Mouse (Mus musculus) heart, embryonic 15.5 days (tissue): ENCODE measurements at regions not wholly inside any gene's neighbourhood (a gene's known extent, or its start where the extent isn't known, plus 50 kb on each side); places are given as distances from the start of the nearest gene placed in this dataset.

Experiments used
- ATAC-seq: fragments of 200-750 bp; cut with Nextera tagmentation; replicated peaks from 2 replicates; pipeline ENCODE4 v1.8.0; 2017; ENCODE audit warnings: low read depth, moderate TSS enrichment; ENCODE audit not compliant: insufficient number of reproducible peaks, insufficient read depth, low FRiP score
- H3K27ac ChIP-seq: fragments of 300-500 bp; sonication (generic); 2 replicates; pipeline ENCODE4 v1.5.1; 2015; ENCODE audit warnings: mild to moderate bottlenecking, inconsistent platforms
- H3K27me3 ChIP-seq: fragments of 300-500 bp; sonication (generic); 2 replicates; pipeline ENCODE4 v1.6.1; 2015; ENCODE audit warnings: inconsistent platforms
- H3K36me3 ChIP-seq: fragments of 300-500 bp; sonication (generic); 2 replicates; pipeline ENCODE4 v1.6.1; 2015; ENCODE audit warnings: mild to moderate bottlenecking, inconsistent platforms
- H3K4me1 ChIP-seq: fragments of 300-500 bp; sonication (generic); replicated peaks from 2 replicates; pipeline ENCODE4 v1.6.1; 2015; ENCODE audit warnings: inconsistent platforms
- H3K4me2 ChIP-seq: fragments of 300-500 bp; sonication (generic); 2 replicates; pipeline ENCODE4 v1.6.1; 2015; ENCODE audit warnings: inconsistent platforms, mild to moderate bottlenecking, moderate library complexity
- H3K4me3 ChIP-seq: fragments of 300-500 bp; sonication (generic); 2 replicates; pipeline ENCODE4 v1.5.1; 2015; ENCODE audit warnings: mild to moderate bottlenecking, inconsistent platforms
- H3K9ac ChIP-seq: fragments of 300-500 bp; sonication (generic); 2 replicates; pipeline ENCODE4 v1.6.1; 2015; ENCODE audit warnings: mild to moderate bottlenecking, inconsistent platforms
- H3K9me3 ChIP-seq: fragments of 300-500 bp; sonication (generic); replicated peaks from 2 replicates; pipeline ENCODE4 v1.6.1; 2016; ENCODE audit warnings: inconsistent platforms
- WGBS: fragments of 180-500 bp; shearing (Covaris S2); methylation state at CpG from one replicate; pipeline ENCODE4 v1.1.7; 2015; ENCODE audit warnings: mixed read lengths; 5-methylcytosine and 5-hydroxymethylcytosine counted together

DNA sequence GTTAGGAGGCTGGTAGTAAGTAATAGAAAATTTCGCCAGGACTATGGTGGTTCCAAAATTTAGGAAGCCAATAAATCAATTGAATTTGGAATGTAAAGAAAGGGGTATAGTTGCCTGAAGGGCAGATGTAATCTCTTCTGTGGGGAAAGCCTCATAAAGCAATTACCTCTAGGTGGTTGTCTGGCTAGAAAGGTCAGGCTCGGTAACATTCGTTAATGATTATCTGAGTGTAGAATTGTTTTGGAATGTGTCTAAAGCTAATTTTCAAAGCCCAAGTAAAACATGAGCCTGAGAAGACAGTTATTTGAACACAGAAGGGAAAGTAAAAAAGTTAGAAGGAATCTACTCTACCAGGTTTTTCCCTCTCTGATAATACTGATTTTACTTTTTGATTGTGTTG is 121.4 kb upstream of the Kitl start:
- Histone ChIP-seq H3K27ac (no peak overlapping the region), H3K4me1 (no peaks in the 10 kb centered on the region), H3K9ac (no peak overlapping the region), H3K9me3 (no peaks in the 10 kb centered on the region), H3K27me3 (no peaks in the 10 kb centered on the region), H3K4me3 (no peak overlapping the region), H3K36me3 (no peaks in the 10 kb centered on the region), H3K4me2 (no peak overlapping the region)
- WGBS = 67% methylated on average over 3 of the region's 3 CpGs
- no peak for ATAC-seq

DNA sequence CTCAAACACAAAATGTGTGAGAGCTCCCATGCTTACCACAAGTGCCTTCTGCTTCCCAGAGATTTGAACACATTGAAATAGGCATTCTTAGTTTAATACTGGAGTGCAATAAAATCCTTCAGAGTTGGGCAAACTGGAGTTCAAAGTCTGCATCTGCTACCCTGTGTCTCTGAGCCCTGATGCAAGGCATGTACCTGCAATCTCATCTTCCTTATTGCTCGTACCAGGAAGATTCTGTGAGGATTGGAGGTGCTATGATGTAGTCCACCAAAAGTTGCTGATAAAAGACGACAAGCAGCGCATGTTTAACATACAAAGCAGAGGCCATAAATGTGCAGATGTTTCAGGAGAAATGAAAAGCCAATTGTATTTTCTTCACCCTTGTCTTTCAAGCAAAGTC is 123.5 kb upstream of the Kitl start:
- WGBS = 82% methylated on average over 3 of the region's 3 CpGs
- Histone ChIP-seq H3K36me3 (no peaks in the 10 kb centered on the region), H3K4me1 (no peaks in the 10 kb centered on the region), H3K27me3 (no peaks in the 10 kb centered on the region), H3K4me3 (no peak overlapping the region), H3K9me3 (no peaks in the 10 kb centered on the region), H3K27ac (no peak overlapping the region), H3K4me2 (no peak overlapping the region), H3K9ac (no peak overlapping the region)
- no peak for ATAC-seq

DNA sequence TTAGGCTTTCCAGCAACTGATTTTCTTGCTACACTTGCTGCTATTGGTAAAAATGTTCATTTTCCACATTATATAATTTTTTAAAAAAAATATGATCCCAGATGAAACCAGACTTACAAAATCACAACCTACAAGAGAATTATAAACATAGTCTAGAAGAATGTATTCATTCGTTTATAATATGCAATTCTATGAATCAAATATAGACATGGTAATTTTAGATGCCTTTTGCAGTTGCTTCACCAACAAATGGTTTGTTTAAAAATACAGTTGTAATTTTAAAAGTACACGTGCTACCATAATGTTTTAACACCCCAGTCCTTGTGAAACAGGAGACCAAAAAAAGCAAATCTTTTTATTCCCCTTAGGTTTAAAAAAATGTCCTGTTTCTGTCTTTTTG is 122.4 kb upstream of the Csl start:
- no peak for ATAC-seq
- no peak overlapping the region for H3K27ac ChIP-seq
- no peak overlapping the region for H3K4me2 ChIP-seq
- no peaks in the 10 kb centered on the region for H3K27me3 ChIP-seq
- no peak overlapping the region for H3K4me3 ChIP-seq
- WGBS = 64% methylated on average over 2 of the region's 2 CpGs
- H3K9ac ChIP-seq = no peak overlapping the region
- no peaks in the 10 kb centered on the region for H3K4me1 ChIP-seq
- no peaks in the 10 kb centered on the region for H3K36me3 ChIP-seq
- H3K9me3 ChIP-seq = no peaks in the 10 kb centered on the region

DNA sequence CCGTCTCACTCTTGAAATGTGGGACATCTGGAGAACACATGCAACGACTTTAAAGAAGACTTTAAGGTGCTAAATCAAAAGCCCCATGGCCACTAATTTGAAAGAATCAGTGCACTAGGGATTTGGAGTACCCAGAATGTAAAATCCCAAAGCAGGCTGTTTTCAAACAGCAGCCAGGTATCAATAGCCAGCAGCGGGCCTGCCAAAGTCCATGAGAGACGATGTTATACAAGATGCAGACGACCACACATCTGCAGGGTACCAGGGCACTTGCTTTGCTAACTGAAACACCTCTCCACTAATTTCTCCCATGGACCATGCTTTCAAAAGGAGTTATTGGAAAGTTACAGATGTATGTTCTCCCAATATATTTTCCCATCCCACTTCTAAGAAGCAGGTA is 119.9 kb upstream of the Csl start:
- Histone ChIP-seq H3K4me1 (no peaks in the 10 kb centered on the region), H3K4me3 (no peak overlapping the region), H3K27ac (no peak overlapping the region), H3K4me2 (no peak overlapping the region), H3K9me3 (no peaks in the 10 kb centered on the region), H3K9ac (no peak overlapping the region), H3K36me3 (no peaks in the 10 kb centered on the region), H3K27me3 (no peaks in the 10 kb centered on the region)
- no peak for ATAC-seq
- WGBS = 74% methylated on average over 5 of the region's 5 CpGs

DNA sequence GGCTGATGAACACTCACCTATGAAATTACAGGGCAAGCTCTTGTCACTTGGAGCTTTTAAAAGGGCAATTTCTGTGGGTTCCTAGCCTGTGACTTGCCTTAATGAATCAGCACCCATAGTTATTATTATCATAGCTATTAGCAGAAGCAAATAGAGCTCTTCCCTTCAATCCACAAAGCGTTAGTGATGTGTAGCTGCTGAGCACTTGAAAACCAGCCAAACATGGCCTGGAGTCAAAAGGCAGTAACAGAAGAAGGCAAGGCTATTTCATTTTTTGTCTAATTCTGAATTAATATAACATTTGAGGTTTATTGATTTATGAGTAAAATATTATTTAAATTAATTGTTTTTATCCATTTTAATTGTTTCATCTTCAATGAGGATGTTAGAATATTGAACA is 105.3 kb upstream of the Csl start:
- H3K27me3 ChIP-seq = no peaks in the 10 kb centered on the region
- no peak overlapping the region for H3K9ac ChIP-seq
- 57% methylated on average over 1 of the region's 1 CpGs for WGBS
- H3K27ac ChIP-seq = no peak overlapping the region
- H3K4me2 ChIP-seq = no peak overlapping the region
- H3K4me1 ChIP-seq = no peaks in the 10 kb centered on the region
- ATAC-seq = no peak
- no peaks in the 10 kb centered on the region for H3K36me3 ChIP-seq
- no peak overlapping the region for H3K4me3 ChIP-seq
- no peaks in the 10 kb centered on the region for H3K9me3 ChIP-seq

DNA sequence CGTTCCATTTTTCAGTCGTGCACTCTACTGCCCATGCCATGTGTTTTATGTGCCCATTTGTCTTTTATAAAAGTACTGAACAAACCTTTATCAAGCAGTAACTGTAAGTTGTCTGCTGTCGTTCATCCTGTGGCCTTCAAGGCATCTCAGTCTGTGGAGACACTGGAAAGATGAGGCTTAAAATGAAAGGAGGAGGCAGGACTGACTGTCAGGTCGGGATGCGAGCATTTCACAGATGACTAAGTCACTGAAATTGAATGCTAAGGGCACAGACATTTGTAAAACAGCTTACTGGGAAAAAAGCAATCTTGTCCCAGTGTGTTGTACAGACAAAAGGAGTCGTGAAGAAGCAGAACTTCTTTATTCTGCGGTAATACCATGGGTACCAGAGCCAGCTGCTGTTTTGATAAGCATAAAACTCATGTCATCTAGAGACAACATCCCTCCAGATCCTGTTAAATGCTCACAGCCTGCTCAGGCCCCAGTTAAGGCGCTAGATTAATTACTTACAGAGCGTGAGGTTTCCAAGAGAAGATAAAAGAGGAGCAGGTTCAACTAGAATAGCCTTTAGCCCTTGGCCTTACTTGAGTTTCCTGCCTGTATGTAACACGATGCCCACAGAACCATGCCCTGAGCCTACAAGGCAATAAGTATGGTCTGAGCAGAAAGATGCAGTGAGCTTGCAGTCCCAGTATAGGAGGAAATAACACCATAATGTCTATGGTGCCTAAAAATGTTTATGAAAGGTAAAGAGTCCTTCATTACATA is 101.0 kb upstream of the Csl start:
- H3K4me2 ChIP-seq = no peak overlapping the region
- H3K4me1 ChIP-seq = no peaks in the 10 kb centered on the region
- H3K4me3 ChIP-seq = no peak overlapping the region
- H3K9me3 ChIP-seq = no peaks in the 10 kb centered on the region
- 66% methylated on average over 10 of the region's 10 CpGs for WGBS
- H3K36me3 ChIP-seq = no peaks in the 10 kb centered on the region
- no peak overlapping the region for H3K9ac ChIP-seq
- no peak overlapping the region for H3K27ac ChIP-seq
- H3K27me3 ChIP-seq = no peaks in the 10 kb centered on the region
- ATAC-seq = no peak

DNA sequence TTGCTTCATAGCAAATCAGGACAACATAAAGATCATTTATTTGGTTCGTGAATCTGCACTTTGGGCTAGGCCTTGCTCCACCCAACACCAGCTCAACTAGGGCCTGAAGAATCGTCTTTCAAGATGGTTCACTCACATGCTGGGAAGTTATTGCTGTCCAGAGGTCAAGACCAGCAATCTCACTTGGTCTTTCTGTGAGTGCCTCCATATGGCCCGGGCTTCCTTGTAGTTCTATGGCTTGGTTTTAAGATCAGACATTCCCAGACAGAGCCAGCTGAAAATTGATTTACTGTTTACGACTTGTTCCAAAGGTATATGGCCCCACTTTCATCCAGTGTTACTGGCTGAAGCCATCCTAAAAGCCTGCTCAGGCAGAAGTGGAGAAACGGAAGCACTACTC is 84.7 kb upstream of the Csl start:
- Histone ChIP-seq H3K4me2 (no peak overlapping the region), H3K36me3 (no peaks in the 10 kb centered on the region), H3K27ac (no peak overlapping the region), H3K9me3 (no peaks in the 10 kb centered on the region), H3K4me1 (peaks cover 7% of the 10 kb centered on the region), H3K4me3 (no peak overlapping the region), H3K27me3 (no peaks in the 10 kb centered on the region), H3K9ac (no peak overlapping the region)
- no peak for ATAC-seq
- 78% methylated on average over 5 of the region's 5 CpGs for WGBS

DNA sequence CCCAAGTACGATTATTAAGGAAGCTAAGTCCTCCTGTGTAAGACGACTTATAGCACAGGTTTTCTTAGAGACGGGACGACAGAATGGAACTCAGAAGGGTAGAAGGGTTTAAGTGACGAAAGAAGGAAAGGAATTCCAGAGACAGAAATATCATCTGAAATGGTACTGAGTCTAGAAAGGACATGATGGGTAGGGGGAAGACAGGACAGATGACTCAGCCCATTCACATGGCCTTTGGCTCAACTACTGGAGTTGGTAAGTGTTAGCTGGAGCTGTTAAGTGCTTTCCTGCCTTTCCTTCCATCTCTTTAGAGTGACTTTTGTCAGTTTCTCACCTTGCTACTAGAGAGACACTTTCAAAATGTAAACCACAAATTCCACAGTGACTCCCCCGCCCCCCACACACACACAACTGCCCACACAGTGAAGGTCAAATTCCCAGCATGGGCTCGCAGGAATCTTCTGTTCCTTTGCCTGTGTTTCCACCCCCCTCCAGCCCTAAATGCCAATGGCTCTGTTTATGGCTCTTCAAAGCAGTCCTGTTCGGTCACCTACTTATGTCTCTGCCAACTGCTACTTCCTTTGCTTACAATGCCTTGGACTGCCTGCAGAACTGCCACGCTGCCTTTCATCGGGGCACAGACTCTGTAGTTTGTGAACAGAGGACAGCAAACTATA is 81.8 kb upstream of the Csl start:
- H3K9me3 ChIP-seq = no peaks in the 10 kb centered on the region
- no peaks in the 10 kb centered on the region for H3K36me3 ChIP-seq
- ATAC-seq = no peak
- no peak overlapping the region for H3K4me2 ChIP-seq
- peaks cover 7% of the 10 kb centered on the region for H3K4me1 ChIP-seq
- no peak overlapping the region for H3K27ac ChIP-seq
- H3K27me3 ChIP-seq = no peaks in the 10 kb centered on the region
- WGBS = 55% methylated on average over 10 of the region's 10 CpGs
- no peak overlapping the region for H3K4me3 ChIP-seq
- no peak overlapping the region for H3K9ac ChIP-seq

DNA sequence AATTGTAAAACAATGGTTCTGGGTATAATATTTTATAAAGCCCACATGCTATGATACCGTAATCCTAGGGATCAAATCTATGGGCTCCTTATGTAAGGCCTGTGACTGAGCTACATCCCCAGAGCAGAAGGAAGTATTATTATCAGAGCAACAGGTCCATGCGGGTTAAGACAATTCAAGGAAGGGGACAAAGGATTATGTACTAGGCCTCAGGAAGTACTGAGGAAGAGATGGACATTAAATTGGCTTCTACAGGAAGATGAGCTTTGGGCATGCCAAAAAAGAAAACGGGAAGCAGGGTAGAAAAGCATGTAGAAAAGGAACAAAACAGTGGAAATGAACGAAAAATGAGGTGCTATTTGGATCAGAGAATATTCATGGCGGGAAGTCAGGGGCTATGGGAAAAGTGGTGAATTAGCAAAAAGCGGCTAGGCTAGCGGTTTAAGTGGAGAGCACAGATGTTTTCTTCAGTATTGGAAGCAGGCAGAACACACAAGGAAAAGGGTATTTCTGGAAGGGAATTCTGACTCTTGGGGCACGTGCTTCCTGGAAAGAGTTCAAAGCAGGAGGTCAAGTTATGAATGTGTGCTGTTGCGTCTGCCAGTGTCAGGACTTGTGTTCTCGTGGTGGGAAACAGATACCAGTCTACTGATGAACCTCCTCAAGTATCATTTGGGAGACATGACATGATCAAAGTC is 80.9 kb upstream of the Csl start:
- Histone ChIP-seq H3K4me3 (no peak overlapping the region), H3K27ac (no peak overlapping the region), H3K27me3 (no peaks in the 10 kb centered on the region), H3K4me2 (no peak overlapping the region), H3K36me3 (no peaks in the 10 kb centered on the region), H3K9ac (no peak overlapping the region), H3K4me1 (peaks cover 7% of the 10 kb centered on the region), H3K9me3 (no peaks in the 10 kb centered on the region)
- 69% methylated on average over 10 of the region's 10 CpGs for WGBS
- ATAC-seq = no peak

DNA sequence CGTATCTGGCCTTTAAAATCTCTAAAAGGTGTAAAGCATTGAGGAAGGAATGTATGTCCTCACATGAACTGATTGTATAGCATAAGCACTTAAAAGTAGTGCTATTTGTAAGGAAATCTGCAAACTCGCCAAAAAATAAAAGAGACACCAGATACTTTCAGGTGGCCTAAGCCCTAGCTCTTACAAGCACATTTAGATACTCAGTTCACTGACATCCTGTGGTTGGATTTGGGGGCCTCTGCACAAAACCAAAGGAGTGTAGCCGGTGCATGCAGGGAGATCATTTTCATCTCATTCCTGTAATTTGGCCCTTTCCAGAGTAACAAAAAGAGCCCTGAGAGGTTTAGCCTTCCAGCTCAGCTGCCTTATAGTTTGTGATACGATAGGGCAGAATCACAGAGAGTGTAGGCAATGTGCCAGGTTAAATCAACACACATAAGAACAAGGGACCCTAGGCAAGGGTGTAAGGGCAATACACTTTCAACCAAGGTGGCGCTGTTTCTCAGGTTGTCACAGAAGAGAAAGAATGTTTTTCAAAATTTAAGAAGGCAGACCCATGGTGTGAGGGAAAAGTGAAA is 77.5 kb upstream of the Csl start:
- no peaks in the 10 kb centered on the region for H3K27me3 ChIP-seq
- H3K27ac ChIP-seq = no peak overlapping the region
- peaks cover 9% of the 10 kb centered on the region for H3K4me1 ChIP-seq
- no peaks in the 10 kb centered on the region for H3K9me3 ChIP-seq
- H3K4me2 ChIP-seq = no peak overlapping the region
- H3K9ac ChIP-seq = no peak overlapping the region
- H3K36me3 ChIP-seq = no peaks in the 10 kb centered on the region
- ATAC-seq = no peak
- H3K4me3 ChIP-seq = no peak overlapping the region
- 65% methylated on average over 5 of the region's 5 CpGs for WGBS

DNA sequence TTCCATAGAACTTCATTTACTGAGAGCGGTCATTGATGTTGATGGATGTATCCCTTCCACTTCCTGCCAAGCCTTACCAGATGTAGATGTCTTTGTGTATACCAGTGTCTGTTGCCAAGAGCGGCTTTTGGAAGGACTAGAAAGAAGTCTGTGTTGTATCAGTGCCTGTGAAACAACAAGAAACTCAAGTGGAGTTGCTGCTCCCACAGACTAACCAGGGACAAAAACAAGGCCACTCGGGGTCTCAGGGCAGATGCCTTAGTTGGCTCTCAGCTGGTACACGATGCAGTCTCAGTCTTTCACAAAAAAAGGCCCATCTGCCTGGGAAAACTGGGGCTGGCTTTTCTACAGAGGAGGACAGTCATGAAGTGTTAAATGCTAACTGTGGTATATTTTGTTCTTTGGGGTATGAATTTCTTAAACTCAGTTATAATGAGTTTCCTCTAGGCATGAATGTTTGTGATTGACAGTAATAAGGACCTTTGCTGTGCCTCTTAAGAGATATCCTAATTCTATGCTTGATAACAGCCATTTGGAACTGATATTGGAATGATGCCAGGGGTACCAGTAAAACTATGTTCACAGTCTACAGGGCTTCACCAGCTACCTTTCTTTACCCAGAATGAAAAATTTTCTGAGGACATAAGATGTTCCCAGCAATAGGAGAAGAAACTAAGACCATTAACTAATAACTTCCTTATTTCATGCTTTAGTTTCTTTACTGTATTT is 75.6 kb upstream of the Csl start:
- 52% methylated on average over 4 of the region's 4 CpGs for WGBS

More for the DNA sequence above, 75.6 kb upstream of the Csl start:
- Histone ChIP-seq H3K27me3 (no peaks in the 10 kb centered on the region), H3K9me3 (no peaks in the 10 kb centered on the region), H3K9ac (no peak overlapping the region), H3K27ac (no peak overlapping the region), H3K4me3 (no peak overlapping the region), H3K4me1 (0 out of 2 replicates have a peak, but pooled peaks cover 2% of the 10 kb centered on the region), H3K36me3 (no peaks in the 10 kb centered on the region), H3K4me2 (no peak overlapping the region)
- no peak for ATAC-seq
